8 mouse cellular contexts compared by ENCODE assay signal in the genomic region with DNA sequence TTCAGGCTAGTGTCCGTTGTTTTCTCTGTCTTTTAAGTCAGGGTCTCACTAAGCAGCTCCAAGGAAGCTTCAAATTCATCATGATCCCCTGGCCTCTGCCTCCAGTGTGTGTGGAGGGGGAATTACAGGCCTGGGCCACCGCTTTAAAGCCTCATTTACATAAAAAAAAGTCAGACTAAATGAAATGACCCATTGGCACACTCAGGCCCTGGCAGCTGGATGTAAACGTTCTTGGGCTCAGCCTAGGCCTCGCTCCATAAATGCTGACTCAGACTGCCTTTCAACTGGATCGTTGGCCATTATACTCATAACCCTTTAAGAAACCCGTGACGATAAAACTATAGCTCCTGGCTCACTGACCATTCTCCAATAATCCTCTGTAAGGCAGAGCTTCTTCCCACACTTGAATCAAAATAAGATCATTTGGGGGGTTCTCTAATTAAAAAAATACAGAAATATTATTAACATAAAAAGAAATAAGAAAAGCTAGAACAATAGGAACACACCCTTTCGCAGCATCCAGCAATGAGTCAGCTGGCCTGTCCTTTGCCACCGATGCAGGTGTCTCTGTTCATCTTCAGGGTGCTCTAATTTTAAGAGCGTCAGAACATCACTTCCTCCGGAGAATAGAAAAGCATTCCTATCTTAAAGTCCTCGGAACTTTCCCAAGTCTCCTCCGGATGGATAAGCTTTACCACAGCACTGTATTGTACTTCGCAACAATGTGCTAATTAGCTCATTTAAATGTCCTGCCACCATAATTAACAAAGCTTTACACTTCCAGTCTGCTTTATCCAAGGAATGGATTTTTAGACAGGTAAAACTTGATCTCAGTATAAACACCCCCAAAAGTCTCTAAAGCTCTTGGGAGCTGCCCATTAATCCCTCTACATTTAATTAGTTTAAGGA. TPM values are rescaled to one million over a fixed set of nuclear protein-coding genes. Genes with fewer than 3 reads are reported as not detected.
DNase-seq lines count a peak whose midpoint lies in the region; ATAC-seq and TF ChIP-seq lines count a peak whose summit lies in the region.

No protein-coding gene starts in this region.

- peak overlapping the region; percentile 95 for H3K4me3 ChIP-seq in lung, embryonic 15.5 days
- H3K4me3 ChIP-seq in hindbrain, embryonic 14.5 days (replicated peaks; ENCODE audit: low read length): peak overlapping the region; percentile 78
- no peak overlapping the region for H3K4me3 ChIP-seq in cerebellum, adult 2 months (replicated peaks; ENCODE audit: insufficient read depth, low read depth, low read length)

- WGBS in lung, embryonic 15.5 days: 24% methylated on average over 14 of the region's 14 CpGs
- WGBS in hindbrain, embryonic 14.5 days: 17% methylated on average over 14 of the region's 14 CpGs
- 45% methylated on average over 14 of the region's 14 CpGs for WGBS in cerebellum, adult 2 months

- no peak for TF ChIP-seq CTCF in cerebellum, adult 2 months (IDR thresholded peaks at IDR 0.05; ENCODE audit: borderline replicate concordance, insufficient read depth, low read depth, low read length)

- H3K36me3 ChIP-seq in lung, embryonic 15.5 days: peaks cover 22% of the 10 kb centered on the region
- H3K36me3 ChIP-seq in hindbrain, embryonic 14.5 days (replicated peaks; ENCODE audit: control insufficient read depth, insufficient read depth): peaks cover under 1% of the 10 kb centered on the region; the same call in 1 of the 2 replicates

- peaks cover 15% of the 10 kb centered on the region for H3K4me1 ChIP-seq in lung, embryonic 15.5 days
- H3K4me1 ChIP-seq in hindbrain, embryonic 14.5 days (replicated peaks; ENCODE audit: control insufficient read depth, insufficient read depth, low read length): 0 out of 2 replicates have a peak, but pooled peaks cover 3% of the 10 kb centered on the region
- no peaks in the 10 kb centered on the region for H3K4me1 ChIP-seq in cerebellum, adult 2 months (ENCODE audit: control insufficient read depth, insufficient read depth, low read length)

- H3K27ac ChIP-seq in lung, embryonic 15.5 days: peak overlapping the region; percentile 98
- no peak overlapping the region for H3K27ac ChIP-seq in hindbrain, embryonic 14.5 days
- H3K27ac ChIP-seq in cerebellum, adult 2 months (ENCODE audit: insufficient read depth, low read length): no peak overlapping the region

- no peaks in the 10 kb centered on the region; the same call in 1 of the 2 replicates for H3K9me3 ChIP-seq in lung, embryonic 15.5 days
- H3K9me3 ChIP-seq in hindbrain, embryonic 14.5 days (ENCODE audit: control insufficient read depth, low read length): peaks cover 7% of the 10 kb centered on the region; the same call in 1 of the 2 replicates

- H3K27me3 ChIP-seq in lung, embryonic 15.5 days: no peaks in the 10 kb centered on the region
- no peaks in the 10 kb centered on the region for H3K27me3 ChIP-seq in hindbrain, embryonic 14.5 days (ENCODE audit: control insufficient read depth, insufficient read depth, low read length)
- no peaks in the 10 kb centered on the region for H3K27me3 ChIP-seq in cerebellum, adult 2 months (ENCODE audit: control insufficient read depth, insufficient read depth, low read length)

- ATAC-seq in lung, embryonic 15.5 days (ENCODE audit: borderline replicate concordance, extremely low read depth, low FRiP score, low TSS enrichment): no peak
- ATAC-seq in common myeloid progenitor, adult 5-6 weeks (replicated peaks; ENCODE audit: low read depth, poor library complexity, severe bottlenecking): 0 out of 2 replicates have a peak, but pooled peaks have one; percentile 13
- no peak; the same call in 1 of the 2 replicates for ATAC-seq in hindbrain, embryonic 14.5 days (ENCODE audit: low FRiP score)

- no peak for TF ChIP-seq POLR2A in cerebellum, adult 2 months (IDR thresholded peaks at IDR 0.05; ENCODE audit: borderline replicate concordance, insufficient read depth, low read length)

- no peak for DNase-seq in lung, postnatal 4 days
- DNase-seq in hindbrain, embryonic 14.5 days (ENCODE audit: low spot score): peak; percentile 45
- DNase-seq in mesoderm, embryonic 11.5 days (ENCODE audit: low read depth, low spot score): peak; percentile 30
- DNase-seq in cerebellum, adult 2 months: no peak
- DNase-seq in spleen, adult 12 weeks (ENCODE audit: low spot score): no peak
- no peak for DNase-seq in thymus, postnatal 14 days

- peak overlapping the region; percentile 58 for H3K4me2 ChIP-seq in lung, embryonic 15.5 days
- H3K4me2 ChIP-seq in hindbrain, embryonic 14.5 days (replicated peaks): peak overlapping the region; percentile 84

- H3K9ac ChIP-seq in lung, embryonic 15.5 days: peak overlapping the region; percentile 90
- 0 out of 2 replicates have a peak overlapping the region, but pooled peaks have one; percentile 79 for H3K9ac ChIP-seq in hindbrain, embryonic 14.5 days

RNA-seq across cellular contexts. Expression of a gene that starts 1.1 kb away (rescaled TPM):
- 179 and 185 TPM in 2 replicates for polyA plus RNA-seq in lung, embryonic 15.5 days (2015; fragmentation: Nextera tagmentation; extraction: Ambion mirVana)
- total RNA-seq in common myeloid progenitor, adult 5-6 weeks (2017): 89.4 and 98.8 TPM in 2 replicates
- 58.8 and 59.5 TPM in 2 replicates for polyA plus RNA-seq in hindbrain, embryonic 14.5 days (2014; fragmentation: Nextera tagmentation; extraction: Ambion mirVana)
- 37.5 and 38.2 TPM in 2 replicates for polyA plus RNA-seq in cerebellum, adult 2 months (2012; rRNA removed)

RNA-seq across cellular contexts. Expression of a gene that starts 44.7 kb away (rescaled TPM):
- 20.4 and 23.2 TPM in 2 replicates for polyA plus RNA-seq in lung, embryonic 15.5 days (2015; fragmentation: Nextera tagmentation; extraction: Ambion mirVana)
- total RNA-seq in common myeloid progenitor, adult 5-6 weeks (2017): 46.3 and 57.1 TPM in 2 replicates
- 12.8 and 12.9 TPM in 2 replicates for polyA plus RNA-seq in hindbrain, embryonic 14.5 days (2014; fragmentation: Nextera tagmentation; extraction: Ambion mirVana)
- 10.4 and 11.9 TPM in 2 replicates for polyA plus RNA-seq in cerebellum, adult 2 months (2012; rRNA removed)

Comparison
In these comparisons a context has a peak if more than half of its experiments do, and no peak if none do; other contexts are left out.
1. DNase-seq: peak in hindbrain, embryonic 14.5 days (single experiment) and mesoderm, embryonic 11.5 days (single experiment); none in lung, postnatal 4 days (0 of 2), cerebellum, adult 2 months (0 of 2), spleen, adult 12 weeks (single experiment) and thymus, postnatal 14 days (single experiment).